Mouse (Mus musculus): ENCODE results near the gene Synj2. TPM values are rescaled to one million over a fixed set of nuclear protein-coding genes. Genes with fewer than 3 reads are reported as not detected.

Synj2 gene
- total and polyA plus RNA-seq, 3 experiments = 21.2 to 58.1 (median 43.7) TPM

DNA sequence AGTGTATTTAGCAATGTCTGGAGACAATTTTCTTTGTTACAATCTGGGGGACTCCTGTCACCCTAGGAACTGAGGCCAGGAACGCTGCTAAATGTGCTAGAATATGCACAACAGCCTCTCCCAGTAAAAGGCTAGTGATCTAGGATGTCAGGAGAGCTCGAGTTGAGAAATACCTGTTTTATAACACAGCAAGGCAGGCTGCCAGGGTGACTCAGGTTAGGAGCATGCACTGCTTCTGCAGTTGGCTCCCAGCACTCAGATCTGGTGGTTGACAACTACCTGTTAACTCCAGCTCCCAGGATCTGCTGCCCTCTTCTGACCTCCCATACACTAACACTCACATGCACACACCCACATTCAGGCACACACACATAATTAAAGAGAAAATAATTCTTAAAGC is 124.9 kb downstream of the Synj2 start:
- Histone ChIP-seq H3K4me1 (ENCODE audit: control insufficient read depth, insufficient read depth, low read length) (no peaks in the 10 kb centered on the region), H3K4me3 (no peak overlapping the region), H3K27ac (no peak overlapping the region), H3K9ac (ENCODE audit: low read depth, low read length) (no peak overlapping the region), H3K79me2 (replicated peaks; ENCODE audit: control insufficient read depth, insufficient read depth, low read length) (no peaks in the 10 kb centered on the region), H3K27me3 (ENCODE audit: control insufficient read depth, insufficient read depth, low read length) (no peaks in the 10 kb centered on the region), H3K36me3 (ENCODE audit: control insufficient read depth, insufficient read depth, low read length) (no peaks in the 10 kb centered on the region)
- intact Hi-C loops (cut with DNase I) = no loop called here
- WGBS = 75% methylated on average over 2 of the region's 2 CpGs
- no peak for TF ChIP-seq CTCF (IDR thresholded peaks at IDR 0.05)
- TF ChIP-seq EP300 (IDR thresholded peaks at IDR 0.05; ENCODE audit: insufficient read depth, low read depth, low read length) = no peak
- no peak for TF ChIP-seq POLR2A (IDR thresholded peaks at IDR 0.05; ENCODE audit: insufficient read depth, low read depth, low read length)
- no peak for DNase-seq

DNA sequence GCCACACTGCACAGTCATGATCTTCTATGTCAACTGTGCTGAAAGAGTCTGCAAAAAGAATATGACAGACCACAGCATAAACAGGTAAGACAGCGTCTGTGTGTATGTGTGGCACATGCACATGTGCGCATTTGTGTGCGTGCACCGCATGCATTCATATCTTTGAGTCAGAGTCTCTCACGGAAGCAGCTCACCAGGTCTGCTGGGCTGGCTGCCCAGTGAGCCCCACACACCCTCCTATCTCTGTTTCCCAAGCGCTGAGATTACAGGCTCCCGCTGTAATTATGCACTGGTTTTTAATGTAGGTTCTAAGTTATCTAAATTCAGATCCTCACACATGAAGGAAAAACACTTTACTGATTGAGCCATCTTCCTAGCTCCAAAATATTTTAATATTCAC is 126.5 kb downstream of the Synj2 start:
- no peak overlapping the region for H3K27ac ChIP-seq
- TF ChIP-seq POLR2A (IDR thresholded peaks at IDR 0.05; ENCODE audit: insufficient read depth, low read depth, low read length) = no peak
- TF ChIP-seq EP300 (IDR thresholded peaks at IDR 0.05; ENCODE audit: insufficient read depth, low read depth, low read length) = no peak
- no peak for TF ChIP-seq CTCF (IDR thresholded peaks at IDR 0.05)
- H3K27me3 ChIP-seq (ENCODE audit: control insufficient read depth, insufficient read depth, low read length) = no peaks in the 10 kb centered on the region
- 75% methylated on average over 7 of the region's 7 CpGs for WGBS
- intact Hi-C loops (cut with DNase I) = no loop called here
- no peaks in the 10 kb centered on the region for H3K36me3 ChIP-seq (ENCODE audit: control insufficient read depth, insufficient read depth, low read length)
- DNase-seq = no peak
- no peak overlapping the region for H3K4me3 ChIP-seq
- H3K9ac ChIP-seq (ENCODE audit: low read depth, low read length) = no peak overlapping the region
- H3K79me2 ChIP-seq (replicated peaks; ENCODE audit: control insufficient read depth, insufficient read depth, low read length) = no peaks in the 10 kb centered on the region
- no peaks in the 10 kb centered on the region for H3K4me1 ChIP-seq (ENCODE audit: control insufficient read depth, insufficient read depth, low read length)

DNA sequence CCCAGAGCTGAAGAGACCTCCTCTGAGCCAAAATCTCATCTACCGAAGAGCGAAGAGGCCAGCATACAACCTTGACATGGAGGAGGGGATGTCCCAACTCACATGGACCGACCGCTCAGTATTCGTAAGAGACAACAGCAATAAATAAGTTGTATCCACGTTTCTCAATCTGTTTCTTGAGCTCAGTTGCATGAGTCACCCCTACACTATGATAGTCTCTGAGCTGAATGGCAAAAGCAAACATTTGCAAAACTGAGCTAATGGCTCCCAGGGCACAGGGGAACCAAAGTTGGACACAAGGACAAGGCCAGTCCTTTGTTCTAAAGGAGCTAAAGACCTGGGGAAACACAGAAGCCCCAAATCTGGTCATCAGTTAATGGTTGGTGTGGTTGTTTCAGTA is 128.8 kb downstream of the Synj2 start:
- no peak overlapping the region for H3K27ac ChIP-seq
- H3K4me3 ChIP-seq = no peak overlapping the region
- TF ChIP-seq CTCF (IDR thresholded peaks at IDR 0.05) (no peak), EP300 (IDR thresholded peaks at IDR 0.05; ENCODE audit: insufficient read depth, low read depth, low read length) (no peak), POLR2A (IDR thresholded peaks at IDR 0.05; ENCODE audit: insufficient read depth, low read depth, low read length) (no peak)
- no peaks in the 10 kb centered on the region for H3K36me3 ChIP-seq (ENCODE audit: control insufficient read depth, insufficient read depth, low read length)
- intact Hi-C loops (cut with DNase I) = no loop called here
- no peak overlapping the region for H3K9ac ChIP-seq (ENCODE audit: low read depth, low read length)
- H3K4me1 ChIP-seq (ENCODE audit: control insufficient read depth, insufficient read depth, low read length) = no peaks in the 10 kb centered on the region
- DNase-seq = no peak
- no peaks in the 10 kb centered on the region for H3K27me3 ChIP-seq (ENCODE audit: control insufficient read depth, insufficient read depth, low read length)
- 89% methylated on average over 6 of the region's 6 CpGs for WGBS
- H3K79me2 ChIP-seq (replicated peaks; ENCODE audit: control insufficient read depth, insufficient read depth, low read length) = no peaks in the 10 kb centered on the region

DNA sequence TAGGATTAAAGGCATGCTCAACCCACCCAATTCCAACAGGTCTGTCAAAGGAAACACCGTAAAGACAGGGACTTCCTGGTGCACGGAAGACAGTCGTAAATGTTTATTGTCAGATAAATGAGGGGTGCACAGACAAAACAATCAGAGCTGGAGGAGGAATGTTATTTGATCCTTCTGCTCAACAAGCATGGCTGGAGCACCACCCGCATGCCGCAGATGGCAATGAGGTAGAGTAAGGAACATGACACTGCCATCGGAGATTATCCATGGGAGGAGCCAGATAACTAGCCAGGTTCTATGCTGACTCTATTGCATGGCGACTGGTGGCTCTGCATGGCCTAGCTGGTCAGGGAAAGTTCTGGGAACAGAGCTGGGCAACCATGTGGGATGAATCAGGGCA is 132.3 kb downstream of the Synj2 start:
- no peak for TF ChIP-seq EP300 (IDR thresholded peaks at IDR 0.05; ENCODE audit: insufficient read depth, low read depth, low read length)
- TF ChIP-seq CTCF (IDR thresholded peaks at IDR 0.05) = no peak
- no peak for TF ChIP-seq POLR2A (IDR thresholded peaks at IDR 0.05; ENCODE audit: insufficient read depth, low read depth, low read length)
- no peaks in the 10 kb centered on the region for H3K36me3 ChIP-seq (ENCODE audit: control insufficient read depth, insufficient read depth, low read length)
- no peaks in the 10 kb centered on the region; the same call in 1 of the 2 replicates for H3K79me2 ChIP-seq (replicated peaks; ENCODE audit: control insufficient read depth, insufficient read depth, low read length)
- intact Hi-C loops (cut with DNase I) = no loop called here
- H3K27ac ChIP-seq = no peak overlapping the region
- no peak overlapping the region for H3K9ac ChIP-seq (ENCODE audit: low read depth, low read length)
- 75% methylated on average over 7 of the region's 7 CpGs for WGBS
- no peak overlapping the region for H3K4me3 ChIP-seq
- DNase-seq = no peak
- no peaks in the 10 kb centered on the region for H3K4me1 ChIP-seq (ENCODE audit: control insufficient read depth, insufficient read depth, low read length)
- no peaks in the 10 kb centered on the region for H3K27me3 ChIP-seq (ENCODE audit: control insufficient read depth, insufficient read depth, low read length)

DNA sequence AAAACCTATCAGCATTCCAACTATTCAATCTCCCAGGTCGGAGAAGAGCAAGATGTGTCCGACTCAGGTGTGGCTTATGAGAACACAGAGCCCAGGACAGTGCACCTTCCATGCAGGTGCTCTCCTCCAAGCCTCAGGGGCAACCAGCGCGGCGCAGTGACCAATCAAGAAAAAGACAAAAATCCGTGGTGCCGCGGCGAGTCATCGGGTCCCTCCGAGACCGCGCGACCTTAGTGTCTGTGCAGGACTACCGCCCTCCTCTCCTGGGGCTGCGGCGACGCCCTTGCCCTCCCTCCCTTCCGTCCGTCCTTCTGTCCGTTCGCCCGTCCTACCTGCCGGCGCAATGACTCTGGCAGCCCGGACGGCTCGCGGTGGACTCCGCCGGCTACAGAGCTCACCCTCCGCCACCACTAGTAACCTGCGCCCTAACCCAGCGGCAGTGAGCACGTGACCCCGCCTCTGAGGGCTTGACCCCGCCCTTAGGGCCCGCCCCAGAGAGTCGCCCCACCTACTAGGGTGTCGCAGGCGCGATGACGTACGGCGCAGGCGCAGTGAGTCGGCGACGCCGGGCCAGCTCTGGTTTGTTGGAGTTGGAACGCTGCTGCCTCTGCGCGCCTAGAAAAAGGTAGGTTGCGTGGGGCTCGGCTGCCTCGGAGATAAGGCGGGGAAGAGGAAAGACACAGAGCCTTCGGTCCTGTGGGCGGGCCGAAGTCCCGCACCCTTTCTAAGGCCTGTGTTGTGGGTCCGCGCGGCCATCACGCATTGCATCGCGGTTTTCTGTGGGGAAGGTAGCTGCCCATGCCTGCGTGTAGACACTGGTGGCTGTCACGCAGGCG is 138.4 kb downstream of the Synj2 start, which contains the start of the genes Serac1 and Gtf2h5:
Serac1 (minus strand) TSS at position 455 of the 836 bp plus-strand sequence.
Gtf2h5 (plus strand) TSS at position 500 of the 836 bp plus-strand sequence.
- DNase-seq = peak; percentile 98 to 99
- no peaks in the 10 kb centered on the region for H3K27me3 ChIP-seq (ENCODE audit: control insufficient read depth, insufficient read depth, low read length)
- intact Hi-C loops (cut with DNase I) = loop anchor here (2.0 kb wide), 1 partner anchor 27 kb away; the partner anchor contains the start of gene Tulp4
- H3K36me3 ChIP-seq (ENCODE audit: control insufficient read depth, insufficient read depth, low read length) = no peaks in the 10 kb centered on the region
- WGBS = under 1% methylated on average over 70 of the region's 70 CpGs
- H3K9ac ChIP-seq (ENCODE audit: low read depth, low read length) = peak within 1 kb of the TSS; percentile 88
- H3K4me3 ChIP-seq = peak within 1 kb of the TSS; percentile 91
- peak; percentile 91 for TF ChIP-seq POLR2A (IDR thresholded peaks at IDR 0.05; ENCODE audit: insufficient read depth, low read depth, low read length)
- peak; percentile 47; the same call in 1 of the 2 replicates for TF ChIP-seq EP300 (IDR thresholded peaks at IDR 0.05; ENCODE audit: insufficient read depth, low read depth, low read length)
- peak; percentile 30 for TF ChIP-seq CTCF (IDR thresholded peaks at IDR 0.05)
- H3K27ac ChIP-seq = peak within 1 kb of the TSS; percentile 79
- peaks cover 2% of the 10 kb centered on the region; the same call in 1 of the 2 replicates for H3K4me1 ChIP-seq (ENCODE audit: control insufficient read depth, insufficient read depth, low read length)
- no peaks in the 10 kb centered on the region; the same call in 1 of the 2 replicates for H3K79me2 ChIP-seq (replicated peaks; ENCODE audit: control insufficient read depth, insufficient read depth, low read length)

All from heart, adult 2 months (tissue).